Mouse (Mus musculus): ENCODE measurements around the gene Wbp2. TPM values are rescaled to one million over a fixed set of nuclear protein-coding genes. Genes with fewer than 3 reads are reported as not detected.
"Not testable (repeated sequence)": the region's sequence is repeated elsewhere in the genome, so short reads cannot be mapped to it uniquely, and the experiment has no call there.

The Wbp2 gene
- polyA plus RNA-seq, 1 experiment from 2014 or later = 33.2 TPM

- Histone ChIP-seq H3K4me1 (replicated peaks) (peaks cover 39% of the 10 kb centered on the region), H3K27me3 (peaks cover 4% of the 10 kb centered on the region; the same call in 1 of the 2 replicates), H3K36me3 (no peaks in the 10 kb centered on the region), H3K27ac (0 out of 2 replicates have a peak overlapping the region, but pooled peaks have one; percentile 87), H3K4me2 (no peak overlapping the region), H3K4me3 (replicated peaks) (no peak overlapping the region), H3K9me3 (peaks cover 7% of the 10 kb centered on the region; the same call in 1 of the 2 replicates), H3K9ac (replicated peaks) (no peak overlapping the region)
- 74% methylated on average over 6 of the region's 6 CpGs for WGBS
- ATAC-seq (ENCODE audit: insufficient number of reproducible peaks, insufficient read depth, low FRiP score, low TSS enrichment, low read depth) = no peak
Observed at GRCm38 (mm10) chr11:116100385-116100784, 13.6 kb upstream of the Wbp2 start.

GRCm38 (mm10) chr11:116099462-116099861 is 12.7 kb upstream of the Wbp2 start:
- no peak for ATAC-seq (ENCODE audit: insufficient number of reproducible peaks, insufficient read depth, low FRiP score, low TSS enrichment, low read depth)
- Histone ChIP-seq H3K4me1 (replicated peaks) (peaks cover 36% of the 10 kb centered on the region), H3K27me3 (no peaks in the 10 kb centered on the region), H3K36me3 (no peaks in the 10 kb centered on the region), H3K4me3 (replicated peaks) (no peak overlapping the region), H3K4me2 (no peak overlapping the region), H3K9me3 (peaks cover 7% of the 10 kb centered on the region; the same call in 1 of the 2 replicates), H3K27ac (no peak overlapping the region), H3K9ac (replicated peaks) (no peak overlapping the region)
- WGBS = 85% methylated on average over 6 of the region's 6 CpGs

GRCm38 (mm10) chr11:116098711-116099460 is 12.1 kb upstream of the Wbp2 start:
- no peak for ATAC-seq (ENCODE audit: insufficient number of reproducible peaks, insufficient read depth, low FRiP score, low TSS enrichment, low read depth)
- no peak overlapping the region for H3K27ac ChIP-seq
- WGBS = 73% methylated on average over 14 of the region's 14 CpGs

GRCm38 (mm10) chr11:116096213-116097108 is 9.7 kb upstream of the Wbp2 start:
- Histone ChIP-seq H3K27ac (no peak overlapping the region), H3K4me1 (replicated peaks) (peaks cover 10% of the 10 kb centered on the region; the same call in 1 of the 2 replicates), H3K36me3 (no peaks in the 10 kb centered on the region), H3K4me3 (replicated peaks) (no peak overlapping the region), H3K9ac (replicated peaks) (no peak overlapping the region), H3K27me3 (no peaks in the 10 kb centered on the region), H3K4me2 (no peak overlapping the region), H3K9me3 (peaks cover 7% of the 10 kb centered on the region; the same call in 1 of the 2 replicates)
- no peak for ATAC-seq (ENCODE audit: insufficient number of reproducible peaks, insufficient read depth, low FRiP score, low TSS enrichment, low read depth)
- whole genome bisulfite sequencing = 95% methylated on average over 5 of the region's 5 CpGs

More at GRCm38 (mm10) chr11:116098711-116099460, 12.1 kb upstream of the Wbp2 start:
- no peaks in the 10 kb centered on the region for H3K27me3 ChIP-seq
- H3K4me1 ChIP-seq (replicated peaks) = peaks cover 30% of the 10 kb centered on the region
- peaks cover 7% of the 10 kb centered on the region; the same call in 1 of the 2 replicates for H3K9me3 ChIP-seq
- no peak overlapping the region for H3K4me3 ChIP-seq (replicated peaks)
- H3K36me3 ChIP-seq = no peaks in the 10 kb centered on the region
- H3K4me2 ChIP-seq = no peak overlapping the region
- no peak overlapping the region for H3K9ac ChIP-seq (replicated peaks)

GRCm38 (mm10) chr11:116095573-116095972 is 8.8 kb upstream of the Wbp2 start:
- ATAC-seq (ENCODE audit: insufficient number of reproducible peaks, insufficient read depth, low FRiP score, low TSS enrichment, low read depth) = no peak
- 77% methylated on average over 3 of the region's 3 CpGs for WGBS
- H3K27ac ChIP-seq = no peak overlapping the region
- no peak overlapping the region for H3K4me2 ChIP-seq
- H3K9ac ChIP-seq (replicated peaks) = no peak overlapping the region
- no peaks in the 10 kb centered on the region for H3K27me3 ChIP-seq
- peaks cover 7% of the 10 kb centered on the region; the same call in 1 of the 2 replicates for H3K9me3 ChIP-seq
- no peak overlapping the region for H3K4me3 ChIP-seq (replicated peaks)
- peaks cover 3% of the 10 kb centered on the region; the same call in 1 of the 2 replicates for H3K4me1 ChIP-seq (replicated peaks)
- no peaks in the 10 kb centered on the region for H3K36me3 ChIP-seq

- H3K9ac ChIP-seq (replicated peaks) = no peak overlapping the region
- no peak overlapping the region for H3K4me2 ChIP-seq
- no peaks in the 10 kb centered on the region for H3K4me1 ChIP-seq (replicated peaks)
- no peak overlapping the region for H3K27ac ChIP-seq
- 66% methylated on average over 16 of the region's 16 CpGs for WGBS
- H3K9me3 ChIP-seq = peaks cover 7% of the 10 kb centered on the region; the same call in 1 of the 2 replicates
- H3K27me3 ChIP-seq = no peaks in the 10 kb centered on the region
- no peaks in the 10 kb centered on the region for H3K36me3 ChIP-seq
- no peak for ATAC-seq (ENCODE audit: insufficient number of reproducible peaks, insufficient read depth, low FRiP score, low TSS enrichment, low read depth)
- H3K4me3 ChIP-seq (replicated peaks) = no peak overlapping the region
Observed at GRCm38 (mm10) chr11:116093771-116094565, 7.2 kb upstream of the Wbp2 start.

GRCm38 (mm10) chr11:116092959-116093358 is 6.2 kb upstream of the Wbp2 start:
- WGBS = 93% methylated on average over 6 of the region's 6 CpGs
- H3K9me3 ChIP-seq; H3K36me3 ChIP-seq; H3K27me3 ChIP-seq; H3K27ac ChIP-seq; H3K4me2 ChIP-seq; H3K4me3 ChIP-seq (replicated peaks); ATAC-seq (ENCODE audit: insufficient number of reproducible peaks, insufficient read depth, low FRiP score, low TSS enrichment, low read depth); H3K9ac ChIP-seq (replicated peaks); H3K4me1 ChIP-seq (replicated peaks): not testable (repeated sequence)

- Histone ChIP-seq H3K4me1 (replicated peaks) (peaks cover 10% of the 10 kb centered on the region), H3K27ac (no peak overlapping the region), H3K9me3 (peaks cover 1% of the 10 kb centered on the region; the same call in 1 of the 2 replicates), H3K4me2 (no peak overlapping the region), H3K27me3 (no peaks in the 10 kb centered on the region), H3K36me3 (no peaks in the 10 kb centered on the region), H3K9ac (replicated peaks) (no peak overlapping the region), H3K4me3 (replicated peaks) (no peak overlapping the region)
- ATAC-seq (ENCODE audit: insufficient number of reproducible peaks, insufficient read depth, low FRiP score, low TSS enrichment, low read depth) = no peak
- WGBS = 85% methylated on average over 6 of the region's 6 CpGs
Observed at GRCm38 (mm10) chr11:116091591-116091990, 4.8 kb upstream of the Wbp2 start.

GRCm38 (mm10) chr11:116089545-116089944 is 2.8 kb upstream of the Wbp2 start:
- WGBS = 89% methylated on average over 6 of the region's 6 CpGs
- Histone ChIP-seq H3K27ac (no peak overlapping the region), H3K4me1 (replicated peaks) (peaks cover 18% of the 10 kb centered on the region), H3K4me3 (replicated peaks) (no peak overlapping the region), H3K9me3 (no peaks in the 10 kb centered on the region), H3K27me3 (no peaks in the 10 kb centered on the region), H3K4me2 (no peak overlapping the region), H3K36me3 (peaks cover 2% of the 10 kb centered on the region; the same call in 1 of the 2 replicates), H3K9ac (replicated peaks) (no peak overlapping the region)
- ATAC-seq (ENCODE audit: insufficient number of reproducible peaks, insufficient read depth, low FRiP score, low TSS enrichment, low read depth) = no peak

- Histone ChIP-seq H3K9me3 (no peaks in the 10 kb centered on the region), H3K4me2 (no peak overlapping the region), H3K4me1 (replicated peaks) (peaks cover 18% of the 10 kb centered on the region), H3K4me3 (replicated peaks) (no peak overlapping the region), H3K36me3 (peaks cover 8% of the 10 kb centered on the region), H3K9ac (replicated peaks) (no peak overlapping the region), H3K27ac (no peak overlapping the region), H3K27me3 (no peaks in the 10 kb centered on the region)
- no peak for ATAC-seq (ENCODE audit: insufficient number of reproducible peaks, insufficient read depth, low FRiP score, low TSS enrichment, low read depth)
- 87% methylated on average over 11 of the region's 11 CpGs for WGBS
Observed at GRCm38 (mm10) chr11:116088741-116089394, 2.1 kb upstream of the Wbp2 start.
